Mouse (Mus musculus): Measurements from ENCODE around the gene Fam69b. TPM values are rescaled to one million over a fixed set of nuclear protein-coding genes. Genes with fewer than 3 reads are reported as not detected.

The Fam69b gene
- total RNA-seq, 2 experiments from 2014 or later, result 6.1 to 7.0 TPM

- no peak for DNase-seq
These were observed 29.8 kb upstream of the Fam69b start for GRCm38 (mm10) chr2:26598462-26598861.

GRCm38 (mm10) chr2:26599965-26600364, 28.3 kb upstream of the Fam69b start:
- DNase-seq, result no peak

GRCm38 (mm10) chr2:26600664-26601063, 27.6 kb upstream of the Fam69b start:
- no peak for DNase-seq

- no peak for DNase-seq
These were observed 26.7 kb upstream of the Fam69b start for GRCm38 (mm10) chr2:26601595-26601994.

GRCm38 (mm10) chr2:26602631-26603030, 25.6 kb upstream of the Fam69b start:
- no peak for DNase-seq

GRCm38 (mm10) chr2:26603159-26603558, 25.1 kb upstream of the Fam69b start:
- DNase-seq, result no peak

- DNase-seq, result peak; percentile 86
These were observed 24.3 kb upstream of the Fam69b start, which contains the start of gene Agpat2 for GRCm38 (mm10) chr2:26603720-26604671. Gene Agpat2 (minus strand): TSS chr2:26604417.

GRCm38 (mm10) chr2:26605331-26605730, 22.9 kb upstream of the Fam69b start:
- DNase-seq, result no peak

- DNase-seq, result no peak
These were observed 21.7 kb upstream of the Fam69b start for GRCm38 (mm10) chr2:26606579-26606978.

- peak; percentile 79 for DNase-seq
These were observed 21.0 kb upstream of the Fam69b start for GRCm38 (mm10) chr2:26607056-26607910.

DNA sequence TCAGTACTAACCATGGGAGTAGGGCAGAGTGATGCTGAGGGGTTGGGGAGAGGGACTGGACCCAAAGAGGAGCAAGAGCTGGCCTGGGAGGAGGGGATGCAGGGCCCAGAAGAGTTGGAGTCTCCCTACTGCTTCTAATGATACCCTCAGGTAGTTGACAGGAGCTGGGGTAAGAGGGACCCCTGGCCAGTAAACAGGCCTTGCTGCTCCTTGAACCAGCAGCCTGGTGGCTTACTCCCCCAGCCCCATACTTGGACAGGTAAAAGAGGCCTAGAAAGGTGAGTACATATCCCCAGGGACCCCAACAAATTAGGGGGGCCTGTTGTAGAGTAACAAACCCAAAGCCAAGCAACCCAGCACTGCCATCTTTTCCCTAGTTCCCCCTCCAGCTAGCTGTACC, 19.5 kb upstream of the Fam69b start:
- DNase-seq, result no peak

GRCm38 (mm10) chr2:26609261-26609661, 19.0 kb upstream of the Fam69b start:
- DNase-seq, result peak; percentile 42

DNA sequence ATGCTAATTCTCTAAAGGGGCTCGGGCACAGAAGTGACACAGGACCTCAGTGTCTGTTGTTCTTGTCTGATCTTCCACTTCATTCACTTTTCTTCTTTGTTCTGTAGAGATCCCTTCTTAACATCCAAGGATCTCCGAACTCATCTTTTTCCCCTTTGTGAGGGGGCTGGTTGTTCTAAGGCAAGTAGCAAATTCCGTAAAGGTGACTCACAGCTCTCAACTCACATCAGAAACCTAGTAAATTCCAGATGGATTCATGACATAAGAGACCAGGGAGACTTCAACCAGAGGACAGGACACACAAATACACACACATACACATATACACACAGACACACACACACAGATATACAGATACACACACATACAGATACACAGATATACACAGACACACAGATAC, 17.7 kb upstream of the Fam69b start:
- DNase-seq, result no peak

DNA sequence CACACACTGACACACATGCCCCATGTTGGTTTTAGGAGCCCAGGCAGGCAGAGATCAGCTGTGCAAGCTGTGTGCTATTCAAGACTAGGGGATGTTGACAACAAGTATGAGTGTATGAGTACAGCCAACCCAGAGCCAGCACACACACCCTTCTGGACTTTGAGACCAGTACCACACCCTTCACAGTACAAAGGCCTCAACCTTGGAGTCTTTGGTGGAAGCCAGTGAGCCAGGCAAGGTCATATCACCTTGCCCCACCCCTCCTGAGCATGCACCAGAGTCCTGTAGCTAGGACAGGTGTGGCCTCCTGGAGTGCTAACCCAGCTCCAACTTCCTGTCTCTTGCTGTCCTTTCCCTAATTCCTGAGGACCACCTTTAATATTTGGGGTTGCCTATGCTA, 17.2 kb upstream of the Fam69b start:
- no peak for DNase-seq

DNA sequence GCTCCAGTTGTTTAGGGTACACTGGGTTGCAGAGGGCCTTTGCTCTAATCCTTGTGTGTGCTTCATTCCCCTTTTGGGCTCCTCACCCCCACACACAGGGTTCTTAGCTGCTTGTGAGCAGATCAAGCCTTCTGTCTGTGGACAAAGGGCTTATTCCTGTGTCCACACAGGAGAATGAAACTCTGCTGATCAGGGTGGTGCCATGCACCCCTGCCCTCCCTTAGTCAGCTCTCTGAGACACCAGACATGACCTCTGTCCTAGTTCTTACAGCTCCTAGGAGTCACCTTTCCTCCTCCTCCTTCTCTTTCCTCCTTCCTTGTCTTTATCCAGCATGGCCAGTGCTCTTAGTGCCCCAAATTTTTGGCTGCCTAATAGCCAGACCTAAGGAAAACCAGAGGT, 16.4 kb upstream of the Fam69b start:
- DNase-seq, result no peak

DNA sequence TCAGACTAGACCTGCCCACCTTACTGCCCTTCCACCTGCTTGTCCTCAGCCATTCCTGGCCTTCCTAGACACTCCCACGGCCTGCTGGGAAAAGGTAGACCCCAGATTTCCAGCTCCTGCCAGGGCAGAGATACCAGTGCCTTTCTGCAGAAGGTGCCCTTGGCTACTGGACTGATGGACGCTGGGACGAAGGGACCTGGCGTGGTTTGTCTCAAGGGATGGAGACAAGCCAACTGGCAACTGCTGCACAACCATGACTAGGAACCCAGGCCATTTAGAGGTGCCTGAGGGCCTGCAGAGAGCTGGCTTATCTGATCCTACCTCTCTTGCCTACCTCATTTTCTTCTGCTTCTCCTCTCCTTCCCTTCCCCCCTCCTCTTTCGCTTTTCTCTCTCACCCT, 13.4 kb upstream of the Fam69b start:
- DNase-seq, result peak; percentile 39

DNA sequence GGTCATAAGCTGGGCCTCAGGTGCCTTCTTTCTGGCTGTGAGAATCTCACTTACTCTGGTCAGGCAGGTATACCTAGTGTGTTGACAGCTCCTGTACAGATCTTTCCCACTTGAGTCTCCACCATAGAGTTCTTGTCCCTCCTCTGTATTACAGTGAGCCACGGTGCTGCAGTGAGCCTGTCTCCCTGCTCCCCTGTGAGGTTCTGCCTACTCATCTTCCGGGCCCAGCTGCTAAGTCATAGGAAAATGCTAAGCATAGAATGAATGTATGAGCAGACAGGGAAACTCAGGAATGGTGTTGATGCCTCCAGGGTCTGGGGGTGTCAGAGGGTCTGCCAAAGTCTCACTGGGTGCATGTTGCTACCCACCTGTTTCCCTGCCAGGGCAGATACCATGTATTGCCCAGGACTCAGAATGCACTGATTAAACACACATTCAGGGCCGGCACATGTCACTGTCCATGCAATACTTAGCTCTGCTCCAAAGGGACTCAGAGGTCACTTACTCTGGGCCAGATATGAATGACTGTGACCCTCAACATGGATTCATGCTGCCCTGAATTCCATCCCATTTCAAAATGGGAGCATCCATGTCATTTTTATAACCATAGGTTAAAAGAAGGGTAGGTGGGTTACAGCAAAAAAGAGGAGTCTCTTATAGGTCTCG, 12.7 kb upstream of the Fam69b start:
- no peak for DNase-seq

- no peak for DNase-seq
These were observed 10.9 kb upstream of the Fam69b start for GRCm38 (mm10) chr2:26617331-26617730.

DNA sequence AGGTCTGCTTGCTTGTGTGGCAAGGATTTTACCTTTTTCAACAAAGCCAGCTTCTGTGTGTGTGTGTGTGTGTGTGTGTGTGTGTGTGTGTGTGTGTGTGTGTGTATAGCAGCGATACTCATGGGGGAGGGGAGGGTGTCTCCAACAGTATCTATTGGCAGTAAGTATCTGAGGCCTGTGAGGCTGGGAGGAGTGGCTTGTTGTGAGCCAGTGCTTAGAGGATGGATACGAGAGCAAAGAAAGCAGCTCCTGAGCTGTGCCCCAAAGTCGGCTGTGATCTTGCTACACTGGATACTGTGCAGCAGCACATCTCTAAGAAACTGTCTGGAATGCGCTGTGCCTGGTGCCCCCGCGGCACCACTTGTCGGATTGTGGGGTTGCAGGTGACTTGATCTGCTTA, 10.3 kb upstream of the Fam69b start:
- no peak for DNase-seq

DNA sequence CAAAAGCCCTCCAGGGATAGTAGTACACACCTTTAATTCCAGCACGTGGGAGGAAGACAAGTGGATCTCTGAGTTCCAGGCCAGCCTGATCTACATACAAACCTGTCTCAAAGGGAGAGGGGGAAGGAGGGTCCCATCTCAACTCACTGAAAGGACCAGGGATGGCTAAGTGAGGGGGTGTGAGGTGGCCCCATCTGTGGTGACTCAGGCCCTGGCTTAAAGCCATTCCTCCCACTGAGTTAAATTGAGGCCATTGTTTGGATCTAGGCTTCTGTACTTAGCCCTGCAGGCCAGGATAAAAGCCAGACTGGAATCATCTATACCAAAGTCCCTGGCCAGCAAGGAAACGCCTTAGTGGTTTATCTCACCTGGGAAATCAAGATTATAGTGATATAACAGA, 7.0 kb upstream of the Fam69b start:
- no peak for DNase-seq

- DNase-seq, result no peak
These were observed 5.3 kb upstream of the Fam69b start for GRCm38 (mm10) chr2:26622984-26623383.

DNA sequence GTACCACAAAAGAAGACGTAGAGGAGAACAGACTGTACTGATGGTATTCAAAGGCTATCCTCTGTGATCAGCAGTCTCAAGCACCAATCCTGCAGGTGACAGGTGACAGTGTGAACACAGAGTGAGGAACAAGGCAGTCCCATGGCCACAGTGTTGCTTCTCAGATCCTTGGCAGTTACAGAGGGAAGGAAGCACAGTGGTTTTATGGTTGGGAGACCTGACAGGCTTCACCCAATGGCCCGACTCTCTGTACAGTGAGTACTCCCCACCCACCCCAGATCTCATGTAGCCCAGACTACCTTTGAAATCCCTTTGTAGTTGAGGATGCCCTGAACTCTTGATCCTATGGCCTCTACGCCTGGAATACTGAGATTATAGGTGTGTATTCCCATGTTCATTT, 2.8 kb upstream of the Fam69b start:
- no peak for DNase-seq

GRCm38 (mm10) chr2:26626081-26626480, 2.2 kb upstream of the Fam69b start:
- DNase-seq, result no peak

Measured in heart, postnatal 4 days (tissue).